Mouse (Mus musculus): Measurements from ENCODE around the gene Ndufs5.

Ndufs5 gene

DNA sequence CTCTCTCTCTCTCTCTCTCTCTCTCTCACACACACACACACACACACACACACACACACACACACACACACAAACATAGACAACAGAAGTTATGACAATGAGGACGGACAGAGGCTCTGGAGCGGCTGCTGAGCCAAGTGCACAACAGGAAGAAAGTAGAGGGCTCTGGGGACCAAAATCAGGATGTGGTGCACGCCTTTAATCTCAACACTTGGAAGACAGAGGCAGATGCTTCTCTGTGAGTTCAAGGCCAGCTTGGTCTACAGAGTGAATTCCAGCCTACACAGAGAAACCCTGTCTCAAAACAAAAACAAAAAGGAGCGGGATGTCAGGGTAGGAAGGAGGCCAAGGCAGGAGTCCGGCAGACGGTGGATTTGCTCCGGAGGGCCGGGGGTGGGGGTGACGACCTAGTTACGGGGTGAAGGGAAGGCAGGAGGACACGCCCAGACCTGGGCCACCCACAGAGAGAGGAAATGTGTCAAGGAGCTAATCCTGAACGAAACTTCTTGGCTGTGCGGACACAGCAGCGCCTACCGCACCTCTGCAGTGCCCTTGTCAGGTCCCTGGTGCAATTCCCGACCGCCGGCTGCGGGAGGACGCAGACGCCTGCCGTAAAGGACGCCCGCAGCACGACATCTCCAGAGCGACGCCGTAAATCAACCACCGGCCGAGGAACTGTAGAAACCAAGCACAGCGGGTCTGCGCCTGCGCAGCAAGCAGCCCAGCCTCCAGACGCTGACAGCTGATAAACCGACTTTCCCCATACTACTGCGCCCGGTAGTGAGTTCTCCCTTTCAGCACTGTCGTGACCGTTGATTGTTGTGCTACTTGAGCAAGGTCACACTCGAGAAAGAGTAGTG lies at the start of gene Ndufs5:
Ndufs5 (minus strand) TSS at position 629 of the 860 bp plus-strand sequence.
- in situ Hi-C loops (cut with MboI, MseI) = no loop called here

DNA sequence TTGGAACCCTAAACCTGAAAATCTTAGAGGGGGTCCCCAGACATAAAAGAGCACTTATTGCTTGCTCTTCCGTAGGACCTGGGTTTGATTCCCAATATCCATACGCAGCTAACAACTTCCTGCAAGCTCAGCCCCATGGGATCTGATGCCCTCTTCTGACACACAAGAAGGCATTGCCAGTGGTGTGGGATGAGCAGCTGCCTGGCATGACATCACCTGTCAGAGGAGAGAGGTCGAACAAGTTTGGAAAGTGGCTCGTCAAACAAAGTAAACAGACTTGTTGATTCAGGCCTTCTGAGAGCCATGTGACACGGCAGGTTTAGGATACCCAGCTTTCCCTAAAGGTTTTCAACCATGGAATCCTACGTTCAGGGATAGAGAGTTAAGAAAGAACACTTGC lies 47.1 kb upstream of the Ndufs5 start:
- in situ Hi-C loops (cut with MboI, MseI) = no loop called here

GRCm38 (mm10) chr4:123758306-123758705 lies 40.3 kb upstream of the Ndufs5 start:
- in situ Hi-C loops (cut with MboI, MseI) = no loop called here

- in situ Hi-C loops (cut with MboI, MseI) = no loop called here
Observed at GRCm38 (mm10) chr4:123750707-123751312, 32.8 kb upstream of the Ndufs5 start.

DNA sequence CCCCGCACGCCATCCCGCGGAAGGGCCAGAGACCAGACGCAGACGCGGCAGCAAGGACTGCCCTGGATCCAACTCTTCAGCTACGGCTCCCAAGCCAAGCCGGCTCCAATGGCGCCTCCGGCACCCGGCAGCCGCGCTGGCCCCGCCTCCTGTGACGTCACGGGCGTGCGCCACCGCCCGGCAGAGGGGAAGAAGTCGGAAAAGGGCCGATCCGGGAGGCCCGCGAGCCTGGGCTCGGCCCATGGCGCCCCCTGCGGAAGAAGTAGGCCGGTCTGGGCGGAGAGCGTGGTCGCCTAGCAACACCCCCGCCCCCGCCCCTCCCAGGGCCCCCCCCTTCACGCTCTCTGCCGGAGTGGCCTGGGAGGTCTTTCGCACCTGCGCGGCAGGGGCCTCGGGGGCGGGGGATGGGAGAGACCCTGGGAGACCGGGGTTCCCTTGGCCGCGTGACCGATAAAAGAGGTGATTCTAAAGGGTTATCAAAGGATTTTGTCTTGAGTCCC lies 32.2 kb upstream of the Ndufs5 start, which contains the start of gene Akirin1:
Akirin1 (minus strand) TSS at position 194 of the 500 bp plus-strand sequence.
- in situ Hi-C loops (cut with MboI, MseI) = no loop called here

DNA sequence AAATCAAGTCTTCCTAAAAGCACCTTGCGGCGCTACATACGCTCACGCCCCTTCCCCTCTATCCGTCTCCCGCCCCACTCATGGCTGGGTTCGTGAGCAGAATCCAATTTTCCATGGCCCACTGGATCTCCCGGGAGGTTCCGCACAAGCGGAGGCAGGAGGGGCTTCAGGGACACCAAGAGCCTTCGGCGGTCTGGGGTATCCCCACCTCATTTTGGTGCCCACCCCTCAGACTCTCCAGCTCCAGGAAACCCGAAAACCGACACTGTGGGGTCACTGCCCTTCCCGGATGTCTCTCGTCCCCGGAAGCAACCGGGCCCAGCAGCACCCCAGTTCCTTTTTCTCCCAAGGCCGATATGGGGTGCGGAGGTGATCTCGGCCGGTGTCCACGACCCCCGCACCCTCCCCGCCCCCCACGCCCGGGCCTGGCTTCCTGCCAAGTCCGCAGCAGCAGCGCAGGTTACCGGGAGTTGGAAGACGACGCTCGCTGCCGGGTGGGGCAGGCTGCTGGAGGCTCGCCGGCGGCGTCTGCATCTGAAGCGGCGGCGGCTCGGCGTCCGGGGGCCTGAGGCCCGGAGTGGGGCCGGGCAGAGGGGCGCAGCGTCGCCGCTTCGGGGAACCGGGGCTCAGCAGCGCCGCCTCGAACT lies 31.6 kb upstream of the Ndufs5 start:
- in situ Hi-C loops (cut with MboI, MseI) = loop anchor here (5.0 kb wide), 1 partner anchor 168 kb away; the partner anchor contains the start of genes 4930535I16Rik and Rragc

GRCm38 (mm10) chr4:123748726-123749415 lies 30.9 kb upstream of the Ndufs5 start:
- in situ Hi-C loops (cut with MboI, MseI) = loop anchor here (5.0 kb wide), 1 partner anchor 168 kb away; the partner anchor contains the start of genes 4930535I16Rik and Rragc

GRCm38 (mm10) chr4:123745221-123745775 lies 27.3 kb upstream of the Ndufs5 start:
- in situ Hi-C loops (cut with MboI, MseI) = loop anchor here (5.0 kb wide), 1 partner anchor 172 kb away; the partner anchor contains the start of genes 4930535I16Rik and Rragc

- in situ Hi-C loops (cut with MboI, MseI) = no loop called here
Observed at GRCm38 (mm10) chr4:123742891-123743290, 24.9 kb upstream of the Ndufs5 start.

DNA sequence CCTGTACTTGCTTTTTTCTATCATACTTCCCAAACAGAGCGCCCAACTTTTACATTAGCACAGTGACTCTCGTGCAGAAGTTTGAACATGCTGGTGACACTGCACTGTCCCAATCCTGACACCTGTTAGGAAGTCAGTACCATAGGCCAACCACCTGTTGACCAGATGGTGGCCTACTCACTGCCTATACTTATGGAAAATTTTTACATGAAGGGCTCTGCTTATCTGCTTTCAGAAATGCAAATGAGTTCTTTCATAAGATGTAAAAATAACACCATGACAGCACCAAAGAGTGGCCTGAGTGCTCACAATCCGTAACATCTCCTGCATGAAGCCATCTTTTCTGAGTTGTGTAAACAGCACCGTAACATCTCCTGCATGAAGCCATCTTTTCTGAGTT lies 20.7 kb upstream of the Ndufs5 start:
- in situ Hi-C loops (cut with MboI, MseI) = no loop called here

- in situ Hi-C loops (cut with MboI, MseI) = no loop called here
Observed at GRCm38 (mm10) chr4:123733532-123733931, 15.5 kb upstream of the Ndufs5 start.

DNA sequence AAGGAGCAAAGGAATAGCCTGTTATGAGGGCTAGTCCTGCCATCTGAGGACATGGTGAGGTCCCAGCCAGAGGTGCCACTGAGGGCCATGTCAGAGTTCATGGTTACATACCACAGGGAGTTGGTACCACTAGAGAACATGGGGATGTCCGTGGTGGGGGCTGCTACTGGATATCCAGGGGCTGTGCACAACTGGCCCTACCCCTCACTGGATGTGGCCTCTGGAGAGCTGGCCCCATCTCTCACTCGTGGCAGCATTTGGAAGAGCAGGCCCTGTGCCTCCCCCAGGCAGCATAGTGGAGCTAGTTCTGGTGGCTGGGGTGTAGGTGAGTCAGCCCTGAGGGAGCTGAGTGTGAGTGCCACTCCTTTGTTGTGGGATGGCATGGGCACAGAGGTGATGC lies 14.9 kb upstream of the Ndufs5 start:
- in situ Hi-C loops (cut with MboI, MseI) = no loop called here

DNA sequence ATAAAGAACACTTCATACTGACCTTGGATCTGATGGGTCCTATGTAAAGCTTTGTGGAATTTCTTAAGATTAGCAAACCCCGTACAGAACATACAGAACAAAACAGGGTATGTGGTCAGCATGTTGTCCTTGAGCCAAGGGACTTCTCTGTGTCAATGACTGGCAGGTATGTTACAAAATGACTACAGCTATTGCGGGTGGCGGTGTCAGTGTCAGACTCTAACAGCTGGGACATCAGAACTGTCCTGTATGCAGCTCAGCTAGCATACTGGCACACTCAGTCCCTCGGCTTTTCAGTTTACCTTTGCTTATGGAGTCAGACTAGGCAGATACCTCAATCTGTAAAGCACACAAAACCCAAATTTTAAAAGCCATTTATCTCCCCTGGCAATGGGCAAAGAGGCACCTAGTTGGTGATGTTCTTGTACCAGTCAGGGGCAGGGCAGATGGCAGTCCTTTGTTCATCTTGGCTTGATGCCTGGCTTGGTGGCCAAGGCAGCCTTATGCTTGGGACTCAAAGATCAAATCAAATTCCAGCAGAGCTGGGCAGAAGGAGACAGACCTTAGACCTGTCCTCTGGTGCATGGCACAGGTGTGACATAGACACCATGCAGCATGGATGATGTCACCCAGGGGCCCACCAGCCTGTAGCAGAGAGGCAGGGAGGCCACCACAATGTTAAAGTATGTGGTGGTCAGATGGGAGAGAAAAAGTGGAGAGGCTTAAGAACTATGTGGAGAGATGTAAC lies 14.3 kb upstream of the Ndufs5 start:
- in situ Hi-C loops (cut with MboI, MseI) = no loop called here

- in situ Hi-C loops (cut with MboI, MseI) = no loop called here
Observed at GRCm38 (mm10) chr4:123721761-123722160, 3.8 kb upstream of the Ndufs5 start.

- in situ Hi-C loops (cut with MboI, MseI) = no loop called here
Observed at GRCm38 (mm10) chr4:123718434-123718780, 405 bp upstream of the Ndufs5 start.

DNA sequence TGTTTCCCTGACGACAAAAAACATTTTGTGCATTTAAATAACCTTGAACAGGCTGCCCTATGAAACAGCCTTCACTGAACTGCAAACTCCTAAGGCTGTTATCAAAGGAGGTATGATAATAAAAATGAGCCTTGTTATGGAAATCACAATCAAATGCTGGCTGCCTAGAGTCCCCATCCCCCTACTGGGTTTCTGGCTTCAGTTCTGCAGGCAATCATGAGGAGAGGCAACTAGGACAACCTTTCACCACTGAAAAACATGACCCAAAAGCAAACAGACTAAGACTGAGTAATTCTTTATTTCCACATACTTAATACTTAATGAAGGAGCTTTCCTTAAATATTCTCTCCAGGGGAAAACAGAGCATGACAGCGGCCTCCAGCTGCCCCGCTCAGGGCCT lies 5.6 kb downstream of the Ndufs5 start:
- in situ Hi-C loops (cut with MboI, MseI) = no loop called here

DNA sequence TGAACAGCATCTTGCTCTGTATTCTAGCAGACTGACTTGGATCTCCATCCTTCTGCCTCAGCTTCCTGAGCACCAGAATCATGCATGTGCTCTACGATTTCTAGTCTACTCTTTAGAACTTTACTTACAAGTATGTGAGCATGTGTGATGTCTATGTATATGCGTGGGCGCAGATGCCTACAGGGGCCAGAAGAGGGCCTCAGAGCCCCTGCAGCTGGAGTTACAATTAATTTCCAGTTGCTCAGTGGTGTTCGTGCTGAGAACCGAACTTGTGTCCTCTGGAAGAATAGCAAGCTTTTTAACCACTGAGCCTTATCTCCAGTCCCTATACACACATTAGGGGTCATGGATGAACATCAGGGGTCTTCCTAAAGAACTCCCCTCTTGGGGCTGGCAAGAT lies 10.7 kb downstream of the Ndufs5 start:
- in situ Hi-C loops (cut with MboI, MseI) = no loop called here

GRCm38 (mm10) chr4:123705340-123705739 lies 12.7 kb downstream of the Ndufs5 start:
- in situ Hi-C loops (cut with MboI, MseI) = no loop called here

DNA sequence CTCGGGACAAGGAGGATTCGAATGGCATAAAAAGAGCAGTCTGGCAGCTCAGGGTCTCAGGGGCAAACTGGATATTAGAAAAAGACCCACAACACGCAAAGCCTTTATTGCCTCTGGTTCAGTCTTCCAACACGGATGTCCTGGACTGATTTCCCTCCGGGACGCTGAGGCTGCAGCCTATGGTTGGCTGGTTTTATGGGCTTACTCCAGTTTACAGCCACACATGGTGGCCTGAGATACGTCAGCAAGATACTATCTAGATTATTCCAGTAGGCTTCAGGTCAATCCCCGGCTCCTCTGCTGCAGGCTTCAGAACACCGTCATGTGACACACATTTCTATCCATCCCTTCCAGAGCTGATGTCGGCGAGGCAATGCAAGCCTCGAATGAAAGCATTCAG lies 24.6 kb downstream of the Ndufs5 start:
- in situ Hi-C loops (cut with MboI, MseI) = no loop called here

DNA sequence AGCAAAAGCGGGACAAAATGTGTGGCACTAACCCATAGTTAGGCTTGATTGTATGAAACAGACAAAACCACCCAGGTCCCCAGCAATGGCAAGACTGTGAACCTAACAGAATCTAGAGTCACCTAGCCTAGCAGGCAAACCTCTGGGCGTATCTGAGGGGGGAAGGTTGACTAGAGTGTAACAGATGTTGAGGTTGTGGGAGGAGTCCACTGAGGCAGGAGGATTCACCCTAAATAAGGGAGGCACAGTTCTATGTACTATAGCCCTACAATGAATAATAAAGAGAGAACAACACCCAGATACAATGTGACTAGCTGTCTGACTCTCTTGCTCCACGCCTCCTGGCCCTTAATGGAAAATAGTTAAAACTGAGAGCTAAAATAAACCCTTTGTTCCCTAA lies 25.9 kb downstream of the Ndufs5 start:
- in situ Hi-C loops (cut with MboI, MseI) = no loop called here

DNA sequence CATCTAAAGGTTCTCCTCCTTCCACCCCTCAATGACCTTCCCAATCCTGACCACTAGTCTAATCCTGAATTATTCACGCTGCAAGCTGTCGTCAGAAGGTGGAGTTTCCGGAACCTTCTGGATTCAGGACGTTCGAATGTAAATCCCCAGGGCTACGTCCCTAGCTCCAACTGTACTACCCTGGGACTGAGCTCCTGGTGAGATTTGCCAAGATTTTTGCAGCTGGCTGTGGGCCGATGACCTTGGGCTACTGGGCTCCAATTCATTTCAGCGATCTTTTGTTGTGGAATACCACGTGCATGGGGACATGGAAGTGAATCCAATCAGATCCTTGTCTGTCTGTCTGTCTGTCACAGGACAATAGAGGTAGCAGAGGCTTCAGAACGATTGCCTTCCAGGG lies 27.7 kb downstream of the Ndufs5 start:
- in situ Hi-C loops (cut with MboI, MseI) = no loop called here
